Mouse (Mus musculus) kidney, adult 9 months (tissue): ENCODE measurements around the gene Arpc5.
"Not testable (repeated sequence)": the region's sequence is repeated elsewhere in the genome, so short reads cannot be mapped to it uniquely, and the experiment has no call there.

Experiments used
- DNase-seq: peaks from one replicate; pipeline ENCODE4 v3.0.0; 2022

The Arpc5 gene

DNA sequence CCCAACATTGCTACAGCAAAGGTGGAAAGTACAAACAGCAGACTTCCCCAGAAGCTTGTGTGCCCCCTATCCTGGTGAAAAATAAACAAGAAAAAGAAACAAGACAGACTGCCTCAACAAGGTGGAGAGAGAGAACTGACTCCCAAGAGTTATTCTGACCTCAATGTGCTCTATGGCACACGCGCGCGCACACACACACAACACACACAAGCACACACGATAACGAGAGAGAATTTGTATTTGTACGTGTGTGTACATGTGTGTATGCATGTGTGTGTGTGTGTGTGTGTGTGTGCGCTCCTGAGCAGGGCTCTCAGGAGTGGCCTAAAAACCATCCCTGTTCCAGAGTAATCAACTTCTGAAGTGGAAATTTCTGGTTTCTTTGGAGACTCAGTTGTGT lies 18.3 kb downstream of the Arpc5 start:
- no peak for DNase-seq

DNA sequence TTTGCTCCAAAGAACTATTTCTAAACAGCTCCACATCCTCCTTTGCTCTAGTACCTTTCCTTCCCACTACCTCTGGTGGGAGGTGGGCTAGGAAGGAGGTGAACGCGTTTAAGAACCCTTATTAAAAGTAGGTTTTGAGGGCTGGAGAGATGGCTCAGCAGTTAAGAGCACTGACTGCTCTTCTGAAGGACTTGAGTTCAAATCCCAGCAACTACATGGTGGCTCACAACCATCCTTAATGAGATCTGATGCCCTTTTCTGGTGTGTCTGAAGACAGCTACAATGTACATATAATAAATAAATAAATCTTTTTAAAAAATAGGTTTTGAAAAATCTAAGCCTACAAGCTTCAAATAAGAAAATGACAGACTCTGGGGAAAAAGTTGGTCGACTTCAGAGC lies 19.1 kb downstream of the Arpc5 start:
- DNase-seq, result not testable (repeated sequence)

DNA sequence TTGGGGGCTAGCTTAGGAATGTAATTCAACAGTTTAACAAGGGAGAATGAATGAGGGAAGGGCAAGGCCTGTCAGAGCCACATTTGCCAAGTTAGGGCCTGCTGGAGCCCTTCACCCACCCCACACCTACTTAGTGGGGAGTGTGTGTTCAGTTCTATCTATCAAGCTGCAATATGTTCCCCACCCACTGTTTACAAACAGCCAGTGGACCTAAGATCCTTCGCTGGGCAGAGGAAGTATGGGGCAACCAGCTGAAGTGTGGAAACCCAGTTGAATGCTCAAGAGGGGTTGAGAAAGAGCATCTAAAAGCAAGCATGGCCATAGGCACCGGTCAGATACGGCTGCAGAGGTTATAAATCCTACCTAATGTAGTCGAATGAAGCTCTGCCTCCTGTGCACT lies 20.6 kb downstream of the Arpc5 start:
- no peak for DNase-seq

DNA sequence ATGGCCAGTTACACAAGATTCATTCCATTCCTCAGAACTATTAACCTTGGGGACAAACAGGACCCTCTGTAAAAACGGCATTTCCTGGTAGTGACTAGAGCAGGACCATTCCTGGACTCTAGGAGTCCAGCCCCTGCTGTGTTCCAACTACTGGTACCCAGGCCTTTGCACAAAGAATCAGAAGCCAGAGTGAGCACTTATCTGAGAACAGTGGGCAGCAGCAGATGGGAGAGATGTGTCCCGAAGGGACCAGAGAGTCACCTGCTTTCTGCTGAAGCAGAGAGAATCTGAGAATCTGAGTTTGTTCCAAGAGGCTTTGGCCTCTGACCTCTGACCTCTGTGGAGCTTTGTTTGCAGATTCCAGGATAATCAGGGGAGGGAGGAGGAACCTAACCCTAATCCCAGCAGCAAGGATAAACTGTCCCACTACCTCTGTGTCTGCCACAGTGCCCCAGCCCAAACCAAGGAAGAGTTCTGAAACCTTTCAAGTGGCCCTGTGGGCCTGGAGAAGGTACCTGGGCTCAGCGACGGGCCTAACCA lies 21.8 kb downstream of the Arpc5 start:
- no peak for DNase-seq

DNA sequence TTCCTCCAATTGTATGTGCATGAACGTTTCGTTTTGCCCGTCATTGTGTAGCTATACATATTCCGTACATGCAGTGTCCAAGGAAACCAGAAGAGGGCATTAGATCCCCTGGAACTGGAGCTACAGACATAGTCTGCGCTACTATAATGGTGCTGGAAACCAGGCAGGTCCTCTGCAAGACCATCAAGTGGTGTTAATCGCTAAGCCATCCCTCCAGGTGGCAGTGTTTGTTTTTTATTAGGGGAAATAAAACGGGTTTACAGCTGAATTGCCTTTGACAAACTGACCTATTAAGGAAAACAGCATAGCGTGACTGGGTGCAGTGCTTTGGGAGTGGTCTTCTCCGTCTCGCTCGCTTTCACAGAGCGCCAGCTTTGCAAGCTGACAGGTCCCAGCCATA lies 23.9 kb downstream of the Arpc5 start:
- peak; percentile 64 for DNase-seq

DNA sequence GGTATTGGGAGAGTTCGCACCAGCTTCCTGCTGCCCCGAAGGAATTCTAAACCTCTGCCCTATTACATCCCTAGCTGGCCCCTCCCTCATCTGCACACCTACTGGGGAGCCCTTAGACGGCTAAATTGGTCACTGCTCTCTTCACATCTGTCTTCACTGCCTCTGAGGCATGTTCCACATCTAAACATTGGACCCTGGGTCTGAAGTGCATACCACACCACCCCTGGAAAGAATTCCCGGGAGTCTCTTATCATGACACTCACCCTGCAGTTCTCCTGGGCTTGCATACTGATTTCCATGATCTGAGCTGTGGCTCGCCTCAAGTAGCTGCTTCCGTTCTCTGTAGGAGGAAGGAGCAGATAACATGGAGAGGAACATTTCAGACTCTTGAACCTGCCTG lies 24.5 kb downstream of the Arpc5 start:
- DNase-seq, result no peak

DNA sequence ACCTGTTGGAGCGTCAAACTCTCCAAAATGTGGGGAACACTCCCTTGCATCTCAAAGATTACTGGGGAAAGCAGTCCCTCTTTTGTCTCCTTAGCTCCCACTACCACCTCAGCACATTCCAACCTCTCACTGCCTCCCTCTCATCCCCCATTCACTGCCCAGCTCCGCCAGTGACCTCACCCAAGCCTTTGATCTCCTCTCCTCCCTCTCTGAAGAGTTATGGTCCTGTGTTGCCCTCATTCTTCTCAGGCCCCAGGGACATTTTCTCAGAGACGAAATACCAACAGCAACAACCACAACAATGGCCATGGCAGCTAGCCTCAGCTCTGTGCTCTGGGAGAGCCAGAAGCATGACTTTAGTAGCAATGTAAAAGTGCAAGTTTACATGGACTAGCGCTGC lies 24.9 kb downstream of the Arpc5 start:
- DNase-seq, result no peak

DNA sequence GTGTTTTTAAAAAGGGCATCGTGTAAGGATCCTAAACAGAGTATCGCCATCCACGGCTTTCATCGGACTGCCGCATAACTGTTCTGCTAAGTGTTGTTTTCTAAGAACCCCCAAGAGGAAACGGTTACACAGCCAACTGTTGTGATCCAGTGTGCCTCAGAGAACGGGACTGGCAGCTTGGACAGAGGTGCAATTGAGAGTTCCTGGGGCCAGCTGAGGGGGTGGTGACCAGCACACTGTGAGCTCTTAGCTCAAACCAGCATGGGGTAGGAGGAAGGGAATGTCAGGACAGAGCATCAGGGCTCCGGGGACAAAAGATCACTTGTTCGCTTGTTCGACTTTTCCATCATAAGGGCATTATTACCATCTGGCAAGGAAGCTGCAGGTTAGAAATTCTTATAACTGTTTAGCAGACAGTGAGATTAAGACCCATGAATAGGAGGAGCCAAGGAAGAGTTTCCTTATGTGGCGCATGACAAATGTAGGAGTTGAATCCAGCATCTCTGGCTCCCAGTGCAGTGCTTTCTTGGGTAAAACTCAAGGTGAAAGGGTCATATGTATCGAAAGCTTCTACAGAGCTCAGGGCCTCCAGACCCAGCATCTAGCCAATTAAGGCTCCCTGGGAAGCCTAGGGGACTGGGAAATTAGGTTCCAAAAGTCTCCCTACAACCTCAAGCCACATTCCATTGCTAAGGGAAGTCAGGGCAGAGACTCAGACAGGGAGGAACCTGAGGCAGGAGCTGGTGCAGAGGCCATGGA lies 26.6 kb downstream of the Arpc5 start:
- DNase-seq, result no peak

DNA sequence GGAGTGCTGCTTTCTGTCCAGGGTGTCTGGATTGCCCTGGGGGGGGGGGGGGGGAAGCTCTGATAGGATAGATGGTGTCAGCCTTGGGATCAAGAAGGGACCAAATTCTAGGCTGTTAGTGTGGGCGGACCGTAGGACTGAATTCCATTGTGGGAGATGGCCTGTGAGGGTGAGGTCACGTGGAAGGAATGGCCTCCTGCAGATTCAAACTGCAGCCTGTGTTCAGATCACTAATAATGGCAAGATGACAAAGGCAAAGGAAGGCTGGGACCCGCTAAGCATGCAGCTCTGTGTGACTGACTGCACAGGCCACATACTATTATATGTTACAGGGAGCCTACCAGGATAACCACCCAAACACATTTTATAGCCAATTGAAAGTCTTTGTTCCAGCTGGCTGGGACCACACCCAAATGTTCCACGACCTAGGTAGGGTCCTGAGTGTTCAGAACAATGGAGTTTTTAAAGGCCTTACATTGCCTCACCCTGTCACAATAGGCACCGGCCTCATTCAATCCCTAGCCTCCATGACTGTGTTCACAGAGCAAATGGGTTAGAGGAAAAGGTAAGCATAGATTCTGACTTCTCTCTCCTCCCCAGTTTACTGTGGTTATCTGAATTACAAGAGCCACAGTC lies 27.3 kb downstream of the Arpc5 start:
- no peak for DNase-seq

DNA sequence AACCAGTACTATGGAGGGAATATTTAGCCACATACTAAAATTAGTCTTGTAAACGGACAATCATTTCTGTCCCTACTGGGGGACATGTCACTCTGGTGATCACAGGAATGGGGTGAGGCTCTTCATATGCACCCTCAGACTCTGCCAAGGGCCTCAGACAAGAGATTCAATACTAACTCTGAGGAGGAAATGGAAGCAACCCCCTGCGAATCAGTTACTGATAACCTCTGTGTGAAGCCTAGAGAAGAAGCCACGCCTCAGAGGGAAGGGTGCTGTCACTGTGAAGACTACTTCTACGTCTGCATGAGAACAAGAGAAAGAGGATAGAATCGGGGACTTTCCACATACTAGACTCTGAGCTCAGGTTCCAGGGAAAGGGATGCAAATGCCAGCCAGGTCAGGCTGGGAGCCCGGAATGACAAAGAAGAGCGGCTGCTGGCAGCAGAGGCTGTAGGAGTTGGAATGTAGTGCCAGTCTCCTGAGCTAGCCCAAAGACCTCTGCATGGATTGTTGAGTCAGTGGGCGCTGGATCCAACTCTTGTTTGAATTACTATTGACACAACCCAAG lies 29.4 kb downstream of the Arpc5 start:
- no peak for DNase-seq

DNA sequence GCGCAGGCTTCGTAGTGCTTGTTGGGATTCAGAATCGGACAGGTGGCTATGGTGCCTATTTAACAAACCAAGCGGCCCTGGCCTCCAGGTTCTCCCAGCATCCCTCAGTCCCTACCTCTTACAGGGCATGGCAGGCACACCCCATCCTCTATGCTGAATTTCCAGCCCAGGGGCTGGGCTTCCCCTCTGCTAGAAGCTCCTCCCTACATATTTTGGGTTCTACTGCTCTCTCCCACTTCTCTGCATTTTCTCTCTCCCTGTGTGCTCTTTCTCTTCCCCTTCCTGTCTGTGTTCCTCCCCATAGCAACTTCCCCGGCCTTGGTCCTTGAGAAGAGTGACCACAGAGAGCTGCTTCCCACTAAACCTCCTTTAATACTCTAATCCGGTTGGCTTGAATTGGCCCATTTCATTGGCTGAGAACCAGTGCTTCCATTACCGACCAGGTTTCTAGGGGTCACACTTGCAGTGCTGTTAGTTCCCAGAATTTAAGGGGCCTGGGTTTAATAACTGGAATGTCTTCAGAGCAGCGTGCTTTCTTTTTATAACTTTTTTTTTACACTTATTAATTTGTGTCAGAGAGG lies 30.4 kb downstream of the Arpc5 start:
- no peak for DNase-seq

DNA sequence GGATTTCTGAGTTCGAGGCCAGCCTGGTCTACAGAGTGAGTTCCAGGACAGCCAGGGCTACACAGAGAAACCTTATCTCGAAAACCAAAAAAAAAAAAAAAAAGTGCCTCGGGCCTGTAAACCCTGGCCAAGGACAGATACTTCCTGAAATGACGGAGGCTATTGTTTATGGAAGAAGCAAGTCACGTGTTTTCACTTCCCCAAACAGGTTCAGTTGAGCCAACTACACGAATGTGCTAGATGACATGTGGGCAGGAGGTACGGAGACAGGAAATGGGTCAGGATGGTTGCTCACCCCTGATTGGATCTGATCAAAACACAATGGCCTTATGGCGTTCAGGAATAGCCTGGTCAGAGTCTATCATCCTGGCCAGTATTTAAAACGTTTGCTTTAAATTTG lies 31.8 kb downstream of the Arpc5 start:
- DNase-seq, result peak; percentile 35

DNA sequence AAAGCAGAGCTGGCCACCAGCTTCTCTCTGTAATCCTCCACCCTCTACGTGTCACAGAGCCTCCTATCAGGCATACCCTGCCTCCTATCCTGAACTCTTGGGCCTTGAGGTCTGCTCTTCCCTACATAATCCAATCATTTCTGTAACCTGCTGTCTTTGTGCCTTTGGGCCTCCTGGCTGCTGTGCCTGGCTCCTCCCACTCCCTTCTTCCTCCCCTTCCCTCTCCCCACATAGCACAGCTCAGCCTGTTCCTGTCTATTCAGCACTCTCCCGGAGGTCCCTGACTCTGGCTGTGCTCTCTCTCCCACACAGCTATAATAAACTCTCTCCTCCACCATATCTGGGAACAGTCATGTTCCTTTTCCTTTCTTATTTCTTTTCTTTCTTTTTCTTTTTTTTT lies 33.6 kb downstream of the Arpc5 start, which contains the start of gene Ncf2:
TSS of gene Ncf2 (plus strand) at position 298 of the 400 bp plus-strand sequence.
- no peak for DNase-seq

DNA sequence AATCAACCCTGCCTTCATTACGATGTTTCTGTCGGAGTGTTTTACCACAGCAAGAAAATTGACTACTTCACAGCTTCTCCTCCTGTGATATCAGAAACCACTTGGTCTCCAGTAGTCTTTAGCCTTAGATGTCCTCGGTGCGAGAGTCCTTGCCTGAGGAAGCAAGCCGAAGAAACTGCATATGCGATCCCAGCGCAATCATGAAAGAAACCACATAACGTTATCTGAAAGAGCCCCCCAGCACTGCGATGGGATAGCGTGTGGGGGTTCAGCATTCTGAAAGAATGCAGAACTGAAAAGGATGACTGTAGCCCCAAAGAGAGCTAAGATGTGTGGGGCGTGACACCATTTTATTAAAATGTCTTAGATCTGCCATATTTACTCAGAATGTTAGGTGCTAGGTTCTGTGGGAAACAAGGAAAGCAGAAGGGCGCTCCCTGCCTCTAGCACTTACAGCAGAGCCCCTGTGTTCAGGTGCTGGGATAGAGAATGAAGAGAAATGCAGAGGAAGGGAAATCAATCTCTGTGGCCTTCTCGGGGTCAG lies 34.4 kb downstream of the Arpc5 start:
- no peak for DNase-seq

DNA sequence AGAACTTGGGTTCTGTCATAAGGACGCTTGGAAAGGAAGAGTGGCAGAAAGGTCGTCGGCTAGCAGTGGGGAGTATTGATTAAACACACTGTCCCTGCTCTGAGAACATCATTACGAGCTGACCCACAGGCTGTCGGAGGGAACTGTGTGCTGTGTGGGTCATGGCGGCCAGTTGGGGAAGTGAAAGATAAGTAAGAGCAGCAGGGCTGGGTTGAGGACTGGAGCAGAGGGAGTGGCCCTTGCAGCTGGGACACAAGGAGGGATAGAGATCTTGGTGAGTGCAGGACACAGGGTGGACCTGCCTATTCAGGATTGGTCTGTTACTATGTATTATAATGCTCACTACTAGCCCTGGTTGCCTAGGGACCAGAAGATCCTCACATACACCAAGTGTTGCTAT lies 38.6 kb downstream of the Arpc5 start:
- DNase-seq, result no peak

DNA sequence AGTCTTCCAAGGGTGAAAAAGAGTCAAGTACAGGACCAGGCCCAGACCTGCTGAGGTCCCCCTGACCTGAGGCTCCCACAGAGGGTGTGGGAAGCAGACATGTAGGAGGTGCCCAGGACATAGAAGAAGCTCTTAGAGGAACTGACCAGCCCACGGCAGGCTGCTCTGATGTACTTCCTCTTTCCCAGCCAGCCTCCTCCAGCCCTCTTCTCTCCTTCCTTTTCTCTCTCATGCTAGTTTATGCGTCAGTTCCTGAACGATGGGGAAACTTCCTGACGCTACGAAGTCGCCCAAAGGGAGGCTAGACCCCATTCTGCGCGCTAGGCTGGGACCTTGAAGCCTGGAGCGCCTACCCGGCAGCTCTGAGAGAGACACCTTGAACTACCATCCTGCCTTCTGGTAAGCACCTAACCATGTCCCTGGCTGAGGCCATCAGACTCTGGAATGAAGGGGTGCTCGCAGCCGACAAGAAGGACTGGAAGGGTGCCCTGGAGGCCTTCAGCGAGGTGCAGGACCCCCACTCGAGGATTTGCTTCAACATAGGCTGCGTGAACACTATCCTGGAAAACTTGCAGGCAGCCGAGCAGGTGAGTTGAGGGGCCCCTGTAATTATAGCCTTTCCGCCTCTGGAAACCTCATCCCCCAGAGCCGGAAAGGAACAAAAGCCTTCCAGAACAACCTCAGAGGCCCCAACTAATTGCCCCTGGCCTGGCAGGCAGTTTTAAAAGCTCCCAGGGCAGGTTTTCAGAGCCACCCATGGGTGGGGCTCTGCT lies 41.5 kb downstream of the Arpc5 start:
- no peak for DNase-seq

DNA sequence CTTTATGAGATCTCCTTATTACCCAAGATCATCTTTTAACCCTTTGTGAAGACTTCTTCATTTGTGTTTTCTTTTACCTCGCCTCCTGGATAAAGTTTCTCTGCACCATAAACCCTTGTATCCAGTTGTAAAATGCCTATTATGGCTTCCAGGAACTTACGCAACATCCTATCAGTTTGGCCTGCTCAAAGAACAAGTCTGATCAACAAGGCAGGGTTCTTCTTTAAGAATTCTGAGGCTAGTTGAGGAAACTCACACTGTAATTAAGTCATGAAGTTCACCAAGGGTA lies 42.0 kb downstream of the Arpc5 start:
- DNase-seq, result no peak

DNA sequence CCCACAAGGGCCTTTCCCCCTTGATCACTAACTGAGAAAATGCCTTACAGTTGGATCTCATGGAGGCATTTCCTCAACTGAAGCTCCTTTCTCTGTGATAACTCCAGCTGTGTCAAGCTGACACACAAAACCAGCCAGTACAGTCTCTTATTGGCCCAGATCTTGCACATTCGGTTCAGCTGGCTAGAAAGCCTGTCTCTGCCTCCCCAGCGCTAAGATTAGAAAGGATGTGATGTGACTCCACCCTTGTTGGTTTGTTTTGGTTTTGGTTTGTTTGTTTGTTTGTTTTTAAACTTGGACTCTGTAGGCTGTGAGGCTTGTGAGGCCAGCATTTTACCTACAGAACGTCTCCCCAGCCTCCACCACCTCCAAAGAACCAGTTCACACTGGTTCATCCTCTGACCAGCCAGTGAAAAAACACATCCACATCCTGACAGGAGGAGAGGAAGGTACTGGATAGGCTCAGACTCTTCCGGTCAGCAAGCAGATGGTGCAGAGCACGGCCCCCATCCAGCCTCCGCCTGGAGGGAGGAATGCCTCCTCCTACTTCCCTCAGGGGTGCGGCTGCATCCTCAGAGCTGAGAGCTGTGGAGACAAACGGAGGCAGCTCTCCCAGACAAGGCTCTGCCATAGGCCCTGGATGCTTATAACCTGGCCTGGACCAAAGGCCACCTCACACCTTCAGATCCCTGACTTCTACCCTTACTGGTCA lies 43.4 kb downstream of the Arpc5 start:
- DNase-seq, result no peak

DNA sequence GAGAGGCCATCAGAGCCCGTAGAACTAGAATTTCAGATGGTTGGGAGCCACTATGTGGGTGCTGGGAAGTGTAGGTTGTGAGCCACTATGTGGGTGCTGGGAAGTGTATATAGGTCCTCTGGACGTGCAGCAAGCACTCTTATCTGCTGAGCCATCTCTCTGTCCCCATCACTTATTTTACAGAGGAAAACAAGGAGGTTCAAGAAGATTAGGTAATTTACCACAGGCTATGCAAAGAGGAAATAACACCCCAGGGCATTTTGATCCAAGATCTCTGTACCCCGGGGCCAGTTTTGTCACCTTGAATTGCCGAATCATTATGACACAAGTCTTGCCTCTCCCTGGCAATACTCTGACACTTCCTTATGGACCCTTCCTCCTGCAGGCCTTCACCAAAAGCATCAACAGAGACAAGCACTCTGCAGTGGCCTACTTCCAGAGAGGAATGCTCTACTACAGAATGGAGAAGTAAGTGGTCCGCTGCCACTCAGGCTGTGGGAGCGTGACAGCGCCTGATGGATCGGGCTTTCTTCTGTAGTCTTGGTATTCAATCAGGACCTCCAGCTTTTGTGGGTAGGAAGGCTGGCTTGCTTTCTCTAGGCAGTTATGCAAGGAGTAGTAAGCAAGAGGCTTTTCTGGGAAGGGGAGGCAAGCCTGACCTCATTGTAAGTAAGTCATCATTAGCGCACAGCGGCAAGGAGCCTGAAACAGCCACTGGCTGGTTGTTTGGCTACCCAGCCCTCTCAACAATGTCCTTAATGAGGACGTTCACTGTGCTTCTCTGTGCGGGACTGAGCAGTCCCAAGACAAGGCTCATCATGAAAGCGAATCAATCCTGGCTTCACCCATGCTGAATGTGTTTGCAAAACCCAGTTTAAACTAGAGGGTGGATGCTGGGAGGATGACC lies 44.4 kb downstream of the Arpc5 start:
- DNase-seq, result no peak

DNA sequence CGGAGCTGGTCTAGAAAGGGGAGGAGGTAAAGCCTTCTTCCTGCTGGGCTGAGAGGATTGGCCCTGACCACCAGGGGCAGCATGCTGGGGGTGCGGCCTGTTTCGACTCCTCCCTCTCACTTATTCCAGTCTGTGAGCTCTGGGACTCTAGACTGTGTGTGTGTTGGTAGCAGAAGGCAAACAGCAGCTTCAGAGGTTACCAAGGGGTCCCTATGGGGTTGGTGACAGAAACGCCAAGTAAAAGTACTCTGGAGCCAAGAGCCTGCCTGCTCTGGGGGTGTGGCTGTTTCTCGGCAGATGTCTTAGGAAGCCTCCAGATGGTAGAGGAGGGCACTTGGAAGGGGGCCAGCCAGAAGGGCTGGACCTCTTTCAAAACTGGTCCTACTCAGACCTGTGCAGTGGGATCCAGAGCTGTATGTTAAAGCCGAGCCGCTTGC lies 48.9 kb downstream of the Arpc5 start:
- DNase-seq, result no peak
